21 mouse cellular contexts compared by ENCODE assay signal in genomic region chr8:80032604-80033003, GRCm38 (mm10). TPM values are rescaled to one million over a fixed set of nuclear protein-coding genes. Genes with fewer than 3 reads are reported as not detected.
DNase-seq lines count a peak whose midpoint lies in the region; ATAC-seq lines count a peak whose summit lies in the region.
"Had no signal": no experiment of that assay in that cellular context is flagged by ENCODE, and none has a peak within 500 bp of the region (broad histone marks: within the 10 kb centered on the region; RNA-seq: fewer than 3 reads in every experiment).

No protein-coding gene starts in this region.

- no peak overlapping the region for H3K27ac ChIP-seq in embryonic facial prominence, embryonic 10.5 days (replicated peaks)
- no peak overlapping the region for H3K27ac ChIP-seq in limb, embryonic 12.5 days
- H3K27ac ChIP-seq: gastrocnemius, adult 2 months; heart, embryonic 13.5 days; hindbrain, embryonic 14.5 days; intestine, embryonic 15.5 days; liver, embryonic 13.5 days; neural tube, embryonic 12.5 days had no signal

- DNase-seq in 3T3-L1 (ENCODE audit: low read depth, low spot score) (peak; percentile 47), ES-CJ7 (ENCODE audit: low read depth, low spot score) (peak; percentile 19)
- DNase-seq in embryonic facial prominence, embryonic 10.5 days (ENCODE audit: low spot score): peak; percentile 51
- DNase-seq in heart, adult 9 months (ENCODE audit: low spot score in 2 of 2): no peak
- no peak for DNase-seq in lung, postnatal 4 days
- no peak for DNase-seq in cerebellum, postnatal 14 days
- no peak for DNase-seq in layer of hippocampus, adult 9-10 months (ENCODE audit: low spot score)
- DNase-seq: cerebellum, adult 9-10 months; gastrocnemius, adult 2 months; kidney, postnatal 4 days; liver, embryonic 13.5 days; lung, embryonic 14.5 days; lung, postnatal 36 days; thymus, postnatal 36 days had no signal

- peaks cover 17% of the 10 kb centered on the region; the same call in 1 of the 2 replicates for H3K27me3 ChIP-seq in embryonic facial prominence, embryonic 10.5 days (replicated peaks; ENCODE audit: low read depth, poor library complexity, severe bottlenecking)
- H3K27me3 ChIP-seq in limb, embryonic 12.5 days: no peaks in the 10 kb centered on the region; the same call in 1 of the 2 replicates
- H3K27me3 ChIP-seq: heart, embryonic 13.5 days; intestine, embryonic 15.5 days; liver, embryonic 13.5 days; neural tube, embryonic 12.5 days had no signal

- peak overlapping the region; percentile 5; the same call in 1 of the 2 replicates for H3K4me2 ChIP-seq in limb, embryonic 12.5 days
- H3K4me2 ChIP-seq: heart, embryonic 13.5 days; hindbrain, embryonic 14.5 days; intestine, embryonic 15.5 days; liver, embryonic 13.5 days; lung, embryonic 14.5 days; neural tube, embryonic 12.5 days had no signal

- H3K4me1 ChIP-seq in embryonic facial prominence, embryonic 10.5 days: peaks cover 61% of the 10 kb centered on the region
- H3K4me1 ChIP-seq in limb, embryonic 12.5 days (replicated peaks): peaks cover 28% of the 10 kb centered on the region
- H3K4me1 ChIP-seq: heart, embryonic 13.5 days; intestine, embryonic 15.5 days; liver, embryonic 13.5 days had no signal

- WGBS in embryonic facial prominence, embryonic 10.5 days: 14% methylated on average over 3 of the region's 3 CpGs
- WGBS in limb, embryonic 12.5 days: 12% methylated on average over 3 of the region's 3 CpGs

- no peak overlapping the region for H3K9ac ChIP-seq in limb, embryonic 12.5 days (replicated peaks)
- H3K9ac ChIP-seq: heart, embryonic 13.5 days; hindbrain, embryonic 14.5 days; intestine, embryonic 15.5 days; liver, embryonic 13.5 days; lung, embryonic 14.5 days; neural tube, embryonic 12.5 days had no signal

- no peaks in the 10 kb centered on the region for H3K36me3 ChIP-seq in embryonic facial prominence, embryonic 10.5 days (replicated peaks)
- H3K36me3 ChIP-seq in limb, embryonic 12.5 days: no peaks in the 10 kb centered on the region
- H3K36me3 ChIP-seq: heart, embryonic 13.5 days; intestine, embryonic 15.5 days; liver, embryonic 13.5 days; neural tube, embryonic 12.5 days had no signal

- no peaks in the 10 kb centered on the region for H3K9me3 ChIP-seq in embryonic facial prominence, embryonic 10.5 days
- no peaks in the 10 kb centered on the region for H3K9me3 ChIP-seq in limb, embryonic 12.5 days
- H3K9me3 ChIP-seq: heart, embryonic 13.5 days; intestine, embryonic 15.5 days; liver, embryonic 13.5 days; neural tube, embryonic 12.5 days had no signal

- ATAC-seq in limb, embryonic 12.5 days (ENCODE audit: insufficient number of reproducible peaks, insufficient read depth, low FRiP score, low TSS enrichment, low read depth): no peak
- ATAC-seq: forebrain, embryonic 16.5 days had no signal

- H3K4me3 ChIP-seq in embryonic facial prominence, embryonic 10.5 days: no peak overlapping the region
- H3K4me3 ChIP-seq in limb, embryonic 12.5 days (replicated peaks): no peak overlapping the region
- H3K4me3 ChIP-seq: erythroblast, embryonic 14.5 days; gastrocnemius, adult 2 months; heart, embryonic 13.5 days; intestine, embryonic 15.5 days; liver, embryonic 13.5 days; neural tube, embryonic 12.5 days had no signal

RNA-seq across cellular contexts. Expression of gene Hhip, which starts 25.2 kb away (rescaled TPM):
- 3.6 and 4.7 TPM in 2 replicates for polyA plus RNA-seq in embryonic facial prominence, embryonic 10.5 days (2016; fragmentation: Nextera tagmentation; extraction: Ambion mirVana)
- 3.6 and 5.4 TPM in 2 replicates for polyA plus RNA-seq in limb, embryonic 12.5 days (2016; fragmentation: Nextera tagmentation; extraction: Ambion mirVana)
- polyA plus RNA-seq: erythroblast, embryonic 14.5 days had no signal

Comparison
In these comparisons a context has a peak if more than half of its experiments do, and no peak if none do; other contexts are left out.
1. DNase-seq: peak in 3T3-L1 (single experiment), ES-CJ7 (single experiment) and embryonic facial prominence, embryonic 10.5 days (single experiment); none in heart, adult 9 months (0 of 2), lung, postnatal 4 days (0 of 2), cerebellum, postnatal 14 days (0 of 2) and layer of hippocampus, adult 9-10 months (single experiment).